Mouse (Mus musculus): ENCODE results near the gene Zfp346. TPM values are rescaled to one million over a fixed set of nuclear protein-coding genes. Genes with fewer than 3 reads are reported as not detected.
"Not testable (repeated sequence)": the region's sequence is repeated elsewhere in the genome, so short reads cannot be mapped to it uniquely, and the experiment has no call there.

The Zfp346 gene
- 29.8 and 30.6 TPM in 2 replicates for polyA plus RNA-seq (2015; fragmentation: Nextera tagmentation; extraction: Ambion mirVana)

DNA sequence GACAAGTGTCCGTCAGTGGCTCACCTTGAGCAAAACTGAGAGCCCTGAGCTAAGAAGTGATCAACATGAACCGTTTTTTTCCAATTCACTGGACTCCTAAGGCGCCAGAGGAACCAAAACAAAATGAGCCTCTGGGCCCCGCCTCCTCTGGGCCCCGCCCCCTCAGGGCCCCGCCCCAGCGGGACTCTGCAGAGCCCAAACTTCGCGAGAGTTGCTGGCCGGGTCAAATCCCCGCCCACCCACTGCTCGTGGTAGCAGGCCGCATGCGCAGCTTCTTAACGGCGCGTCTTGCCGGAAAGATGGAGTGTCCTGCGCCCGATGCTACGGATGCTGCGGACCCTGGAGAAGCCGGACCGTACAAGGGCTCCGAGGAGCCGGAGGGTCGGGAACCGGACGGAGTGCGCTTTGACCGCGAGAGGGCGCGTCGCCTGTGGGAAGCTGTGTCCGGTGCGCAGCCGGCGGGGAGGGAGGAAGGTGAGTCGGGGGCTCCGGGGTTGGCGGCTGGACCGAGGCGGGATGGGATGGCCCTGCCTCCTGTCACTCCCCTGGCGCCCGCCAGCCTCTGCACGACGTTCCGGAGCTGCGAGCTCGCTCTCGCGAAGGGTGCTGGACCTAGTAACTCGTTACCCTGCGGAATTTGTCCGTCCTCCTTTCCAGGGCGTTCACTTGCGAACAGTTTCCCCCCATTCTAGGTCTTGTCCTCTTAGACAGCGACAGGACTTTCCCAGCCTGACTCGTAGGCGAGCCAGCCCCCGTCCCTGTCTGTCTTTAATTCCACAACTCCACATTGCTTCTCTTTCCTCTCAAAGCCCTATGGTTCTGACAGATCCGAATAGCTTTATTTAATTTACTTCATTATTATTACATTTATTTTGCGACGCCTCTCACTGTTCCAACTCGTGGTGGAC, at the start of gene Zfp346:
Gene Zfp346, plus strand, starts transcription at position 267 of the 908 bp plus-strand sequence.
- H3K9ac ChIP-seq (ENCODE audit: low read depth, low read length): peak within 1 kb of the TSS; percentile 92
- peak; percentile 94 for ATAC-seq
- H3K4me2 ChIP-seq (ENCODE audit: low read length): peak within 1 kb of the TSS; percentile 84
- WGBS: under 1% methylated on average over 61 of the region's 66 CpGs
- peaks cover 11% of the 10 kb centered on the region for H3K4me1 ChIP-seq (ENCODE audit: control insufficient read depth, insufficient read depth, low read depth, low read length)
- no peaks in the 10 kb centered on the region for H3K36me3 ChIP-seq (ENCODE audit: control insufficient read depth, insufficient read depth, low read length)
- H3K27me3 ChIP-seq (replicated peaks; ENCODE audit: control insufficient read depth, insufficient read depth, low read length): no peaks in the 10 kb centered on the region
- peak within 1 kb of the TSS; percentile 80 for H3K4me3 ChIP-seq (ENCODE audit: low read length)
- peak within 1 kb of the TSS; percentile 91 for H3K27ac ChIP-seq (ENCODE audit: low read depth, low read length)
- no peaks in the 10 kb centered on the region for H3K9me3 ChIP-seq (ENCODE audit: control insufficient read depth, low read length)

DNA sequence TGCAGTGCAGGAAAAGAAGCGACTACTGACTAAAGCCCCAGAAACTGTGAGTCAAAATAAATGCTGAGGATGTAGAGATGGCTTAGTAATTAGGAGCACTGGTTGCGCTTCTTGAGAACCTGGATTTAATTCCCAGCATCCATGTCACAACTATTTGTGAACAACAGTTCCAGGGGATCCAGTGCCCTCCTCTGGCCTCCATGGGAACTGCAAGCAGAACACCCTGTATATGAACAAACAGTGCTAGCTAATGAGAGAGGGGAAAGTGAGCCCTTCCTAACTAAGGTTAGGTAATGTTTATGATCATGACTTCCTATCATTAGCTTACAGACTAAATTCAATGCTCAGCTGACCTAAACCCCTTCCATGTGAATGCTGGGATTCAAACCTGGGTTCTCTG, 47.1 kb upstream of the Zfp346 start:
- ATAC-seq: no peak
- H3K4me1 ChIP-seq (ENCODE audit: control insufficient read depth, insufficient read depth, low read depth, low read length): no peaks in the 10 kb centered on the region
- H3K36me3 ChIP-seq (ENCODE audit: control insufficient read depth, insufficient read depth, low read length): no peaks in the 10 kb centered on the region
- no peak overlapping the region for H3K4me2 ChIP-seq (ENCODE audit: low read length)
- no peak overlapping the region for H3K9ac ChIP-seq (ENCODE audit: low read depth, low read length)
- no peak overlapping the region for H3K4me3 ChIP-seq (ENCODE audit: low read length)
- 97% methylated on average over 2 of the region's 2 CpGs for WGBS
- no peaks in the 10 kb centered on the region for H3K27me3 ChIP-seq (replicated peaks; ENCODE audit: control insufficient read depth, insufficient read depth, low read length)
- H3K27ac ChIP-seq (ENCODE audit: low read depth, low read length): no peak overlapping the region
- no peaks in the 10 kb centered on the region for H3K9me3 ChIP-seq (ENCODE audit: control insufficient read depth, low read length)

DNA sequence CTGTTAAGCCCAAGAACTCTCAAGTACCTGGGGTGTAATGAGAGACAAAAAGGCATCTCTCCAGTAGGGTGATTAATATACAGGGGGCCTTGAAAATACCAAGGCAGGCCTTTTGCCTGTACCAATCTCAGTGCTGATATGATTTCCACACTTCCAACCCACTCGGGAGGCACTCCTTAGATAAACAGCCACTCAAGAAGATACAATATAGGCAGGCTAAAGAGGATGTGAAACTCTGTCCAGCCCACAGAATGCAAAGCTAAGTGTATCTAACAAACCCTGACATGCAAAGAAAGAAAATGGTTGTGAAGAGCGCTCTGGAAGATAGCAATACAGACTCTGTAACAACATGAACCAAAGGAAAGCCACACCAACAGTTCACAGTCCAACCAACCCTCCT, 41.8 kb upstream of the Zfp346 start:
- Histone ChIP-seq H3K27me3 (replicated peaks; ENCODE audit: control insufficient read depth, insufficient read depth, low read length) (no peaks in the 10 kb centered on the region), H3K4me3 (ENCODE audit: low read length) (no peak overlapping the region)
- WGBS: 89% methylated on average over 2 of the region's 2 CpGs

DNA sequence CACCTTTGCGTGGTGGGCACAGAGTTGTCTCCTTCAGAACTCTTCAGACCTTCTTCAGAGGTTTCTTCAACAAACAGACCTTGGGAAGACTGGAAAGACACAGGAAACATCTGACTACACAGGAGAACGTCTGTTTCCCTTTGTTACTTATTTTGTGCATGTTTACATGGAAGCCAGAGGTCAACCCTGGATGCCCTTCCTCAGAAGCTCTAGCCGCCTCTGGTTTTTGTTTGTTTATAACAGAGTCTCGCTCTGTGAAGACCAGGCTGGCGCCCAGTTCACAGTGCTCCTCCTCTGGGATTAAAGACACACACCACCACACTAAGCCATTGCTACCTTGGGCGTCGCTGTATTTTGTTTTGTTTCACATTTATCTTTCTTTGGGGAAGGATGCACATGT, 35.4 kb upstream of the Zfp346 start:
- Histone ChIP-seq H3K4me3 (ENCODE audit: low read length) (no peak overlapping the region), H3K4me1 (ENCODE audit: control insufficient read depth, insufficient read depth, low read depth, low read length) (no peaks in the 10 kb centered on the region), H3K36me3 (ENCODE audit: control insufficient read depth, insufficient read depth, low read length) (no peaks in the 10 kb centered on the region), H3K9ac (ENCODE audit: low read depth, low read length) (no peak overlapping the region), H3K9me3 (ENCODE audit: control insufficient read depth, low read length) (no peaks in the 10 kb centered on the region), H3K4me2 (ENCODE audit: low read length) (no peak overlapping the region), H3K27me3 (replicated peaks; ENCODE audit: control insufficient read depth, insufficient read depth, low read length) (no peaks in the 10 kb centered on the region), H3K27ac (ENCODE audit: low read depth, low read length) (no peak overlapping the region)
- ATAC-seq: no peak
- 71% methylated on average over 7 of the region's 7 CpGs for WGBS

More for the DNA sequence above, 41.8 kb upstream of the Zfp346 start:
- Histone ChIP-seq H3K36me3 (ENCODE audit: control insufficient read depth, insufficient read depth, low read length) (no peaks in the 10 kb centered on the region), H3K27ac (ENCODE audit: low read depth, low read length) (no peak overlapping the region), H3K9me3 (ENCODE audit: control insufficient read depth, low read length) (no peaks in the 10 kb centered on the region), H3K4me2 (ENCODE audit: low read length) (no peak overlapping the region), H3K4me1 (ENCODE audit: control insufficient read depth, insufficient read depth, low read depth, low read length) (no peaks in the 10 kb centered on the region), H3K9ac (ENCODE audit: low read depth, low read length) (no peak overlapping the region)
- no peak for ATAC-seq

DNA sequence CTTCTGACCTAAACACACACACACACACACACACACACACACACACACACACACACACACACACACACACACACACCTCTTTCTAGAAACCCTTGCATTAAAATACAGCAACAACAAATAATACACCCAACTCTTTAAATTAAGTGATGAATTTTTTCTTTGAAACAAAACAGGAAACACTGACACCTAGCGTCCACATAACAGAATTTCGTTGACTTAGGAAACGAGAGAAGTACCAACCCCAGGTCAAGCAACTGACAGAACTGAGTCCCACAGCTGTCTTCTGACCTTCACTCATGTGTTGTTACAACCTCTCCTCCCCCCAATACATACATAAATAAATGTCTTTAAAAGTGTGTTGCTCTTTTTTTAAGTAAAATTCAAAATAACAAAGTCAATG, 33.8 kb upstream of the Zfp346 start:
- Histone ChIP-seq H3K9ac (ENCODE audit: low read depth, low read length) (no peak overlapping the region), H3K27ac (ENCODE audit: low read depth, low read length) (no peak overlapping the region), H3K4me3 (ENCODE audit: low read length) (no peak overlapping the region), H3K9me3 (ENCODE audit: control insufficient read depth, low read length) (no peaks in the 10 kb centered on the region), H3K36me3 (ENCODE audit: control insufficient read depth, insufficient read depth, low read length) (peaks cover 3% of the 10 kb centered on the region; the same call in 1 of the 2 replicates), H3K27me3 (replicated peaks; ENCODE audit: control insufficient read depth, insufficient read depth, low read length) (no peaks in the 10 kb centered on the region), H3K4me2 (ENCODE audit: low read length) (no peak overlapping the region), H3K4me1 (ENCODE audit: control insufficient read depth, insufficient read depth, low read depth, low read length) (no peaks in the 10 kb centered on the region)
- no peak for ATAC-seq
- WGBS: 4% methylated on average over 3 of the region's 3 CpGs

DNA sequence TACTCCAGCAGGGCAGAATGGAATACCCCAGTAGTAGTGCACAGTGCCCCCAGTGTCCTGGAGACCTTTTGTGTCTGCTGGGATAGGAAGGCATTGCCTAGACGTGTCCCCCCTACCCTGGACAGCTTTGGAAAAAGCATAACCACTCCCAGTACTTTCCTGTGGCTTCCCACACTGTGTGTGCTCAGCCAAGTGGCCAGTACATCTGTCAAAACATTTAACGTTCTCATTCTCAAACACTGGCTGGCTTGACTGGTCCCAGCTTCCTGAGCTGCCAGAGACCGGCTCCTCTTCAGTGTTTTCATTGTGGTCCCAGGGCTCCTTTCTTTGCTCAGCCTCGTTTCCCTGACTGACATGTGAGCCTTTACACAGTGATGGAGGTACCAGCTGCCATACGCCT, 29.5 kb upstream of the Zfp346 start:
- 39% methylated on average over 5 of the region's 5 CpGs for WGBS
- H3K4me3 ChIP-seq (ENCODE audit: low read length): no peak overlapping the region
- ATAC-seq: no peak

DNA sequence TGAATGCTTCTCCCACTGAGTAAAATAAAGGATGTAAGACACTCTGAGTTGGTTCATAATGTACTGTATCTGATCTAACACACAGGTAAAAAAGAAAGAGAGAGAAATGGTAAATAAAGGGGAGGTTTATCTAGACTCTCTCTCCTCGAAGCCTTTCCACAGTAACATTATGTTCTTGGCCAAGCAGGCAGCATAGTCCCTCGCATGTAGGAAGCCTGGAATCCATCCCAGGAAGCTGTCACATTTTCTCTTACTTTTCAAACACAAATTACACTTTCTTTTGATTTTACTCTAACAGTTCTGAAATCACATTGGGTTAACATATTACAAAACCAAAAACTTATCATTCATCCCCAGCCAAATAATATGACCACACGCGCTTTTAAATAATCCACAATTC, 12.5 kb upstream of the Zfp346 start:
- Histone ChIP-seq H3K27me3 (replicated peaks; ENCODE audit: control insufficient read depth, insufficient read depth, low read length) (no peaks in the 10 kb centered on the region), H3K4me1 (ENCODE audit: control insufficient read depth, insufficient read depth, low read depth, low read length) (no peaks in the 10 kb centered on the region), H3K27ac (ENCODE audit: low read depth, low read length) (no peak overlapping the region), H3K9me3 (ENCODE audit: control insufficient read depth, low read length) (no peaks in the 10 kb centered on the region), H3K9ac (ENCODE audit: low read depth, low read length) (no peak overlapping the region), H3K4me3 (ENCODE audit: low read length) (no peak overlapping the region), H3K36me3 (ENCODE audit: control insufficient read depth, insufficient read depth, low read length) (peaks cover 7% of the 10 kb centered on the region; the same call in 1 of the 2 replicates), H3K4me2 (ENCODE audit: low read length) (no peak overlapping the region)
- no peak for ATAC-seq
- WGBS: 88% methylated on average over 4 of the region's 4 CpGs

More for the DNA sequence above, 29.5 kb upstream of the Zfp346 start:
- Histone ChIP-seq H3K9me3 (ENCODE audit: control insufficient read depth, low read length) (no peaks in the 10 kb centered on the region), H3K27me3 (replicated peaks; ENCODE audit: control insufficient read depth, insufficient read depth, low read length) (no peaks in the 10 kb centered on the region), H3K4me1 (ENCODE audit: control insufficient read depth, insufficient read depth, low read depth, low read length) (no peaks in the 10 kb centered on the region), H3K27ac (ENCODE audit: low read depth, low read length) (no peak overlapping the region), H3K36me3 (ENCODE audit: control insufficient read depth, insufficient read depth, low read length) (peaks cover 3% of the 10 kb centered on the region; the same call in 1 of the 2 replicates), H3K4me2 (ENCODE audit: low read length) (no peak overlapping the region), H3K9ac (ENCODE audit: low read depth, low read length) (no peak overlapping the region)

DNA sequence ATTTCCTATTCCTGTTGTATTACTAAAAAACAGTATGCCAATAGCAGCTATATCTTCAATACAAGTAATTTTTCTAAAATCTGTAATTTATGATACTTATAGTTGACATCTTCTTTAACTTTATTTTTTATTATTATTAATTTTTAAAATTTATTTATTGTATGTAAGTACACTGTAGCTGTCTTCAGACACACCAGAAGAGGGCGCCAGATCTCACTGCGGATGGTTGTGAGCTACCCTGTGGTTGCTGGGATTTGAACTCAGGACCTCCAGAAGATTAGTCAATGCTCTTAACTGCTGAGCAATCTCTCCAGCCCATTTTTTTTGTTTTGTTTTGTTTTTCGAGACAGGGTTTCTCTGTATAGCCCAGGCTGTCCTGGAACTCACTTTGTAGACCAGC, 7.3 kb upstream of the Zfp346 start:
- H3K4me1 ChIP-seq (ENCODE audit: control insufficient read depth, insufficient read depth, low read depth, low read length); H3K27ac ChIP-seq (ENCODE audit: low read depth, low read length); H3K4me2 ChIP-seq (ENCODE audit: low read length); H3K9ac ChIP-seq (ENCODE audit: low read depth, low read length); H3K4me3 ChIP-seq (ENCODE audit: low read length); ATAC-seq; H3K27me3 ChIP-seq (replicated peaks; ENCODE audit: control insufficient read depth, insufficient read depth, low read length); H3K9me3 ChIP-seq (ENCODE audit: control insufficient read depth, low read length); H3K36me3 ChIP-seq (ENCODE audit: control insufficient read depth, insufficient read depth, low read length): not testable (repeated sequence)
- 94% methylated on average over 3 of the region's 3 CpGs for WGBS

DNA sequence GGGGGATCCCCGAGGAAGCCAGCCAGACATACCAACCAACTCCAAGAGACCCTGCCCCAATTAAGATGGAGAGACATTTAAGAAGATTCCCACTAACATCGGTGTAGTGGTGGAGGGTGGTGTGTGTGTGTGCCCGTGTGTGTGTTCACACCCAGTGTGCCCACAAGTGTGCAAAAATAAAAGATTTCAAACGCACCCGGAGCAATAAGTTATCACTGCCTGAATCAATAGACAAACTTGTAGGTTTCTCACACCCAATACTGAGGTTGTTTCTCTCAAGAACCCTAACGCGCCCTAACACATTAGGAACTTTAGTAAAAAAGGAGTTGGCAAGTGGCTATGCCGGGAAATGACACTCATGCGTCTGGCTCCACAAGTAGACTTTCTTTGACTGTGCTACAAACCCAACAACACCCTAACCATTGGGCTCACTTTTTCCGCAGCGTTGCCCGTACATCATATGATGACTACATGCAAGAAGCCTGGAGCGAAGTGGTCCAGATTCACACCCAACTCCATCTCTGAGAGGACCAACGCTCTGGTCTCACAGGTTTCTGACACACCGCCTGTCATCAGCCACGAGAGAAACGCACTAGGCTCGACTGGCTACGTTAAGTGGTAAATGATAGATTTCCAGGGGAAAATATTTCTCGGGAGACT, 5.9 kb upstream of the Zfp346 start:
- no peaks in the 10 kb centered on the region for H3K9me3 ChIP-seq (ENCODE audit: control insufficient read depth, low read length)
- no peaks in the 10 kb centered on the region for H3K36me3 ChIP-seq (ENCODE audit: control insufficient read depth, insufficient read depth, low read length)
- H3K4me2 ChIP-seq (ENCODE audit: low read length): peak overlapping the region; percentile 78
- H3K9ac ChIP-seq (ENCODE audit: low read depth, low read length): peak overlapping the region; percentile 97
- 35% methylated on average over 20 of the region's 20 CpGs for WGBS
- H3K4me3 ChIP-seq (ENCODE audit: low read length): peak overlapping the region; percentile 95
- peak overlapping the region; percentile 92 for H3K27ac ChIP-seq (ENCODE audit: low read depth, low read length)
- no peaks in the 10 kb centered on the region for H3K27me3 ChIP-seq (replicated peaks; ENCODE audit: control insufficient read depth, insufficient read depth, low read length)
- no peak for ATAC-seq
- H3K4me1 ChIP-seq (ENCODE audit: control insufficient read depth, insufficient read depth, low read depth, low read length): peaks cover 7% of the 10 kb centered on the region

Data from hindbrain, embryonic 16.5 days (tissue).